Mouse (Mus musculus) myocyte (in vitro differentiated cells): Measurements from ENCODE around the gene Nob1.

Experiments used
- MYOD1 ChIP-seq, 3 experiments: IDR thresholded peaks; one replicate each; pipeline ENCODE4 v1.6.1; 2011; ENCODE audit warnings: control low read depth in 2 of 3, low read depth in 2 of 3, mild to moderate bottlenecking in 2 of 3, moderate library complexity in 1 of 3; ENCODE audit not compliant: insufficient read length in 2 of 3, control insufficient read depth in 1 of 3
- POLR2A ChIP-seq: IDR thresholded peaks from one replicate; pipeline ENCODE4 v1.6.1; 2011; ENCODE audit warnings: low read depth, mild to moderate bottlenecking, control low read depth, moderate library complexity; ENCODE audit not compliant: insufficient read length
- POLR2AphosphoS2 ChIP-seq: IDR thresholded peaks from one replicate; pipeline ENCODE4 v1.6.1; 2011; ENCODE audit warnings: low read depth, control low read depth; ENCODE audit not compliant: insufficient read length
- REST ChIP-seq: IDR thresholded peaks from one replicate; pipeline ENCODE4 v1.6.1; 2011; ENCODE audit warnings: mild to moderate bottlenecking, control low read depth, moderate library complexity; ENCODE audit not compliant: insufficient read depth, insufficient read length

- TF ChIP-seq MYOD1 (IDR thresholded peaks at IDR 0.05; ENCODE audit: control insufficient read depth in 1 of 3, insufficient read length in 2 of 3, low read depth in 2 of 3) (no peak), POLR2A (no peak), POLR2AphosphoS2 (no peak), REST (no peak)
These were observed 6.0 kb upstream of the Nob1 start for GRCm38 (mm10) chr8:107430821-107431220.
